8 mouse cellular contexts compared by ENCODE assay signal in the genomic region with DNA sequence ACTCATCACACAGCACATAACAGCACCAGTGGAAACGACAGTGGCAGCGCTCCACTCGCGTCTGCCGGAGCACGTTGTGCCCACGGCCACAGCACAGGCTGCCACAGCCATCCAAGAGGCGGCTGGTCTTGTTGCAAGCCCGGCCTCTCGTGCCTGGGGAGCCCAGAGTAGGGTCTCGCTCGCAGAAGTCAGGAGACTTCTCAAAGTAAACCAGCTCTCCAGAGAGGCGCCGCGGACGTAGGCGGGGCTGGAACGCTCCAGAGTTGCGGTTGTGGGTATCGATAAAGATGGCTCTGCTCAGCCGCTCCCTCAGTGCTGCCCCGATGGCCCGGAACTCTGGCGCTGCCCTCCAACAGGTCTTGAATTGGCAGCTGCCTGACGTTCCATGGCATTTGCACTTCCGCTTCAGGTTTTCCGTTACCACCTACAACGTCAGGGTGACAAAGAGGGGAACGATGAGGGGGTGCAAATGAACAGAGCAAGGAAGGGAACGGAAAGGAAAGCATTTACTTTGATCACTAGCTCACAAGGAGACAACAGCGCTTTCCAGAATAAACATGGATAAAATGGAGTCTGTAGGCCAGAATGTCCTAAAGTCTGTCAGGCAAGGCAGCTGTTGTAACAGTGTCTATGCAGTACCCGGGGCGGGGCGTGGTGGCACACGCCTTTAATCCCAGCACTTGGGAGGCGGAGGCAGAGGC. TPM values are rescaled to one million over a fixed set of nuclear protein-coding genes. Genes with fewer than 3 reads are reported as not detected.
A peak's percentile ranks its signal among the peaks of the same experiment; 100 is the strongest.
DNase-seq lines count a peak whose midpoint lies in the region; ATAC-seq lines count a peak whose summit lies in the region.

No protein-coding gene starts in this region.

- ATAC-seq in forebrain, embryonic 14.5 days: no peak
- no peak for ATAC-seq in limb, embryonic 12.5 days (ENCODE audit: insufficient number of reproducible peaks, insufficient read depth, low FRiP score, low TSS enrichment, low read depth)
- no peak for ATAC-seq in midbrain, embryonic 13.5 days

- H3K9me3 ChIP-seq in forebrain, embryonic 14.5 days (replicated peaks; ENCODE audit: control insufficient read depth, low read length): no peaks in the 10 kb centered on the region
- H3K9me3 ChIP-seq in limb, embryonic 12.5 days: peaks cover 4% of the 10 kb centered on the region; the same call in 1 of the 2 replicates
- no peaks in the 10 kb centered on the region for H3K9me3 ChIP-seq in midbrain, embryonic 13.5 days

- peak overlapping the region; percentile 36 for H3K4me2 ChIP-seq in forebrain, embryonic 14.5 days (ENCODE audit: low read length)
- peak overlapping the region; percentile 57 for H3K4me2 ChIP-seq in limb, embryonic 12.5 days
- H3K4me2 ChIP-seq in midbrain, embryonic 13.5 days (replicated peaks): peak overlapping the region; percentile 39

- H3K27ac ChIP-seq in forebrain, embryonic 14.5 days (ENCODE audit: low read depth, low read length): no peak overlapping the region
- H3K27ac ChIP-seq in limb, embryonic 12.5 days: no peak overlapping the region
- H3K27ac ChIP-seq in midbrain, embryonic 13.5 days: no peak overlapping the region

- peaks cover 79% of the 10 kb centered on the region for H3K27me3 ChIP-seq in forebrain, embryonic 14.5 days (replicated peaks; ENCODE audit: control insufficient read depth, insufficient read depth, low read length)
- peaks cover 100% of the 10 kb centered on the region for H3K27me3 ChIP-seq in limb, embryonic 12.5 days
- peaks cover 99% of the 10 kb centered on the region for H3K27me3 ChIP-seq in midbrain, embryonic 13.5 days

- H3K9ac ChIP-seq in forebrain, embryonic 14.5 days (ENCODE audit: low read length): peak overlapping the region; percentile 40
- no peak overlapping the region for H3K9ac ChIP-seq in limb, embryonic 12.5 days (replicated peaks)
- 0 out of 2 replicates have a peak overlapping the region, but pooled peaks have one; percentile 24 for H3K9ac ChIP-seq in midbrain, embryonic 13.5 days (replicated peaks)

- no peaks in the 10 kb centered on the region for H3K4me1 ChIP-seq in forebrain, embryonic 14.5 days (ENCODE audit: control insufficient read depth, insufficient read depth, low read length)
- H3K4me1 ChIP-seq in limb, embryonic 12.5 days (replicated peaks): peaks cover 34% of the 10 kb centered on the region
- peaks cover 32% of the 10 kb centered on the region for H3K4me1 ChIP-seq in midbrain, embryonic 13.5 days (replicated peaks)

- WGBS in forebrain, embryonic 14.5 days: 1% methylated on average over 36 of the region's 36 CpGs
- WGBS in limb, embryonic 12.5 days: 3% methylated on average over 36 of the region's 36 CpGs
- WGBS in midbrain, embryonic 13.5 days: 3% methylated on average over 36 of the region's 36 CpGs

- peak; percentile 43 for DNase-seq in adrenal gland, adult 2 months
- no peak for DNase-seq in adrenal gland, adult 18-20 months (ENCODE audit: low spot score in 2 of 2)
- peak; percentile 45 for DNase-seq in ES-CJ7 (ENCODE audit: low read depth, low spot score)
- DNase-seq in forebrain, embryonic 14.5 days (ENCODE audit: low spot score): no peak
- DNase-seq in frontal cortex, postnatal 10 days (ENCODE audit: low spot score in 2 of 2): no peak
- DNase-seq in right cerebral cortex, postnatal 10 days (ENCODE audit: low spot score in 2 of 2): no peak

- H3K4me3 ChIP-seq in forebrain, embryonic 14.5 days (ENCODE audit: low read depth, low read length): peak overlapping the region; percentile 17
- peak overlapping the region; percentile 34 for H3K4me3 ChIP-seq in limb, embryonic 12.5 days (replicated peaks)
- H3K4me3 ChIP-seq in midbrain, embryonic 13.5 days (replicated peaks): peak overlapping the region; percentile 23

- H3K36me3 ChIP-seq in forebrain, embryonic 14.5 days (ENCODE audit: control insufficient read depth, insufficient read depth, low read length): no peaks in the 10 kb centered on the region
- no peaks in the 10 kb centered on the region for H3K36me3 ChIP-seq in limb, embryonic 12.5 days
- H3K36me3 ChIP-seq in midbrain, embryonic 13.5 days: no peaks in the 10 kb centered on the region

RNA-seq across cellular contexts. Expression of a gene that starts 5.3 kb away (rescaled TPM):
- total RNA-seq in adrenal gland, adult 2 months (2021): 1 to 10 TPM in 1 of 2 experiments, under 1 TPM in 1; 0.84 to 2.2 TPM
- 0.45 and 2.2 TPM in 2 replicates for polyA plus RNA-seq in adrenal gland, adult 2 months (2012; rRNA removed)
- 1 to 10 TPM in 1 of 2 experiments, under 1 TPM in 1; 0.36 to 3.1 TPM for total RNA-seq in adrenal gland, adult 18-20 months (2021)
- polyA plus RNA-seq in forebrain, embryonic 14.5 days (2014; fragmentation: Nextera tagmentation; extraction: Ambion mirVana): not detected in 2 replicates
- polyA plus RNA-seq in limb, embryonic 12.5 days (2016; fragmentation: Nextera tagmentation; extraction: Ambion mirVana): 1.5 and 1.7 TPM in 2 replicates
- 0.24 TPM in 1 of 2 replicates, not detected in the other for polyA plus RNA-seq in midbrain, embryonic 13.5 days (2015; fragmentation: Nextera tagmentation; extraction: Ambion mirVana)

RNA-seq across cellular contexts. Expression of a gene that starts 9.6 kb away (rescaled TPM):
- total RNA-seq in adrenal gland, adult 2 months (2021): 100 to 1,000 TPM; 130 to 136 TPM
- 82.4 and 106 TPM in 2 replicates for polyA plus RNA-seq in adrenal gland, adult 2 months (2012; rRNA removed)
- total RNA-seq in adrenal gland, adult 18-20 months (2021): 100 to 1,000 TPM; 104 to 145 TPM
- 31.7 and 41.4 TPM in 2 replicates for polyA plus RNA-seq in forebrain, embryonic 14.5 days (2014; fragmentation: Nextera tagmentation; extraction: Ambion mirVana)
- polyA plus RNA-seq in limb, embryonic 12.5 days (2016; fragmentation: Nextera tagmentation; extraction: Ambion mirVana): 46.5 and 54.1 TPM in 2 replicates
- 57.5 and 66.0 TPM in 2 replicates for polyA plus RNA-seq in midbrain, embryonic 13.5 days (2015; fragmentation: Nextera tagmentation; extraction: Ambion mirVana)

RNA-seq across cellular contexts. Expression of a gene that starts 17.0 kb away (rescaled TPM):
- not detected for total RNA-seq in adrenal gland, adult 2 months (2021)
- 0.08 TPM in 1 of 2 replicates, not detected in the other for polyA plus RNA-seq in adrenal gland, adult 2 months (2012; rRNA removed)
- not detected for total RNA-seq in adrenal gland, adult 18-20 months (2021)
- polyA plus RNA-seq in forebrain, embryonic 14.5 days (2014; fragmentation: Nextera tagmentation; extraction: Ambion mirVana): 0.56 TPM in 1 of 2 replicates, not detected in the other
- polyA plus RNA-seq in limb, embryonic 12.5 days (2016; fragmentation: Nextera tagmentation; extraction: Ambion mirVana): not detected in 2 replicates
- 4.0 and 8.6 TPM in 2 replicates for polyA plus RNA-seq in midbrain, embryonic 13.5 days (2015; fragmentation: Nextera tagmentation; extraction: Ambion mirVana)

RNA-seq across cellular contexts. Expression of a gene that starts 36.6 kb away (rescaled TPM):
- under 1 TPM in 1 of 2 experiments, not detected in 1; 0.35 TPM for total RNA-seq in adrenal gland, adult 2 months (2021)
- 0.03 and 0.08 TPM in 2 replicates for polyA plus RNA-seq in adrenal gland, adult 2 months (2012; rRNA removed)
- total RNA-seq in adrenal gland, adult 18-20 months (2021): not detected
- polyA plus RNA-seq in forebrain, embryonic 14.5 days (2014; fragmentation: Nextera tagmentation; extraction: Ambion mirVana): 0.33 and 0.57 TPM in 2 replicates
- polyA plus RNA-seq in limb, embryonic 12.5 days (2016; fragmentation: Nextera tagmentation; extraction: Ambion mirVana): 0.23 TPM in 1 of 2 replicates, not detected in the other
- polyA plus RNA-seq in midbrain, embryonic 13.5 days (2015; fragmentation: Nextera tagmentation; extraction: Ambion mirVana): 0.50 and 1.2 TPM in 2 replicates

RNA-seq across cellular contexts. Expression of a gene that starts 44.7 kb away (rescaled TPM):
- 1 to 10 TPM; 4.9 to 9.3 TPM for total RNA-seq in adrenal gland, adult 2 months (2021)
- polyA plus RNA-seq in adrenal gland, adult 2 months (2012; rRNA removed): 8.4 and 10.0 TPM in 2 replicates
- total RNA-seq in adrenal gland, adult 18-20 months (2021): 1 to 10 TPM; 4.7 to 6.7 TPM
- polyA plus RNA-seq in forebrain, embryonic 14.5 days (2014; fragmentation: Nextera tagmentation; extraction: Ambion mirVana): 2.6 and 3.8 TPM in 2 replicates
- polyA plus RNA-seq in limb, embryonic 12.5 days (2016; fragmentation: Nextera tagmentation; extraction: Ambion mirVana): 25.4 and 28.0 TPM in 2 replicates
- polyA plus RNA-seq in midbrain, embryonic 13.5 days (2015; fragmentation: Nextera tagmentation; extraction: Ambion mirVana): 3.5 and 4.1 TPM in 2 replicates

Comparison
In these comparisons a context has a peak if more than half of its experiments do, and no peak if none do; other contexts are left out.
1. DNase-seq: peak in adrenal gland, adult 2 months (single experiment) and ES-CJ7 (single experiment); none in adrenal gland, adult 18-20 months (0 of 2), forebrain, embryonic 14.5 days (single experiment), frontal cortex, postnatal 10 days (0 of 2) and right cerebral cortex, postnatal 10 days (0 of 2).
2. Peak in every context shown above with its lines, with median percentiles within 50 percentile points of each other: H3K4me2 ChIP-seq and H3K4me3 ChIP-seq.